Mouse (Mus musculus): ENCODE results near the gene Gm49337. TPM values are rescaled to one million over a fixed set of nuclear protein-coding genes. Genes with fewer than 3 reads are reported as not detected.
A peak's percentile ranks its signal among the peaks of the same experiment; 100 is the strongest.

Gm49337 gene
- polyA plus RNA-seq, 1 experiment = not detected

- WGBS = 25% methylated on average over 6 of the region's 6 CpGs
- Histone ChIP-seq H3K36me3 (ENCODE audit: control insufficient read depth, insufficient read depth, low read length) (peaks cover 16% of the 10 kb centered on the region), H3K27me3 (ENCODE audit: control insufficient read depth, insufficient read depth, low read length) (no peaks in the 10 kb centered on the region), H3K4me1 (ENCODE audit: control insufficient read depth, insufficient read depth, insufficient read length, low read length) (peaks cover 3% of the 10 kb centered on the region; the same call in 1 of the 2 replicates), H3K4me3 (ENCODE audit: low read depth, low read length) (peak overlapping the region; percentile 92), H3K27ac (ENCODE audit: insufficient read depth, low read depth, low read length) (peak overlapping the region; percentile 74)
- no peak for TF ChIP-seq CTCF (IDR thresholded peaks at IDR 0.05; ENCODE audit: extremely low read depth, insufficient read length, insufficient replicate concordance, low read depth, low read length)
- TF ChIP-seq POLR2A (IDR thresholded peaks at IDR 0.05; ENCODE audit: low read depth, low read length) = no peak
These were observed 23.4 kb upstream of the Gm49337 start for GRCm38 (mm10) chr4:116149812-116150155.

- Histone ChIP-seq H3K4me3 (ENCODE audit: low read depth, low read length) (peak overlapping the region; percentile 92), H3K4me1 (ENCODE audit: control insufficient read depth, insufficient read depth, insufficient read length, low read length) (peaks cover 3% of the 10 kb centered on the region; the same call in 1 of the 2 replicates), H3K27ac (ENCODE audit: insufficient read depth, low read depth, low read length) (peak overlapping the region; percentile 74), H3K27me3 (ENCODE audit: control insufficient read depth, insufficient read depth, low read length) (no peaks in the 10 kb centered on the region), H3K36me3 (ENCODE audit: control insufficient read depth, insufficient read depth, low read length) (peaks cover 21% of the 10 kb centered on the region)
- peak; percentile 84 for TF ChIP-seq POLR2A (IDR thresholded peaks at IDR 0.05; ENCODE audit: low read depth, low read length)
- no peak for TF ChIP-seq CTCF (IDR thresholded peaks at IDR 0.05; ENCODE audit: extremely low read depth, insufficient read length, insufficient replicate concordance, low read depth, low read length)
- under 1% methylated on average over 70 of the region's 73 CpGs for WGBS
These were observed 22.9 kb upstream of the Gm49337 start for GRCm38 (mm10) chr4:116150156-116150861.

GRCm38 (mm10) chr4:116150862-116151221 lies 22.3 kb upstream of the Gm49337 start:
- Histone ChIP-seq H3K27me3 (ENCODE audit: control insufficient read depth, insufficient read depth, low read length) (no peaks in the 10 kb centered on the region), H3K36me3 (ENCODE audit: control insufficient read depth, insufficient read depth, low read length) (peaks cover 27% of the 10 kb centered on the region), H3K4me1 (ENCODE audit: control insufficient read depth, insufficient read depth, insufficient read length, low read length) (peaks cover 3% of the 10 kb centered on the region; the same call in 1 of the 2 replicates), H3K27ac (ENCODE audit: insufficient read depth, low read depth, low read length) (0 out of 2 replicates have a peak overlapping the region, but pooled peaks have one; percentile 0), H3K4me3 (ENCODE audit: low read depth, low read length) (peak overlapping the region; percentile 68)
- 9% methylated on average over 4 of the region's 4 CpGs for WGBS
- TF ChIP-seq POLR2A (IDR thresholded peaks at IDR 0.05; ENCODE audit: low read depth, low read length) (no peak), CTCF (IDR thresholded peaks at IDR 0.05; ENCODE audit: extremely low read depth, insufficient read length, insufficient replicate concordance, low read depth, low read length) (no peak)

- TF ChIP-seq CTCF (IDR thresholded peaks at IDR 0.05; ENCODE audit: extremely low read depth, insufficient read length, insufficient replicate concordance, low read depth, low read length) (no peak), POLR2A (IDR thresholded peaks at IDR 0.05; ENCODE audit: low read depth, low read length) (no peak)
- Histone ChIP-seq H3K4me1 (ENCODE audit: control insufficient read depth, insufficient read depth, insufficient read length, low read length) (peaks cover 3% of the 10 kb centered on the region; the same call in 1 of the 2 replicates), H3K36me3 (ENCODE audit: control insufficient read depth, insufficient read depth, low read length) (peaks cover 30% of the 10 kb centered on the region), H3K4me3 (ENCODE audit: low read depth, low read length) (peak within 1 kb of the TSS; percentile 92), H3K27ac (ENCODE audit: insufficient read depth, low read depth, low read length) (peak within 1 kb of the TSS; percentile 74), H3K27me3 (ENCODE audit: control insufficient read depth, insufficient read depth, low read length) (no peaks in the 10 kb centered on the region)
- WGBS = 52% methylated on average over 6 of the region's 6 CpGs
These were observed 21.9 kb upstream of the Gm49337 start, which contains the start of gene Lurap1 for GRCm38 (mm10) chr4:116151238-116151637. Gene Lurap1 (minus strand): TSS chr4:116151338.

GRCm38 (mm10) chr4:116152702-116153101 lies 20.5 kb upstream of the Gm49337 start:
- Histone ChIP-seq H3K27me3 (ENCODE audit: control insufficient read depth, insufficient read depth, low read length) (no peaks in the 10 kb centered on the region), H3K4me3 (ENCODE audit: low read depth, low read length) (no peak overlapping the region), H3K36me3 (ENCODE audit: control insufficient read depth, insufficient read depth, low read length) (peaks cover 35% of the 10 kb centered on the region), H3K27ac (ENCODE audit: insufficient read depth, low read depth, low read length) (no peak overlapping the region), H3K4me1 (ENCODE audit: control insufficient read depth, insufficient read depth, insufficient read length, low read length) (peaks cover 3% of the 10 kb centered on the region; the same call in 1 of the 2 replicates)
- no peak for TF ChIP-seq POLR2A (IDR thresholded peaks at IDR 0.05; ENCODE audit: low read depth, low read length)
- TF ChIP-seq CTCF (IDR thresholded peaks at IDR 0.05; ENCODE audit: extremely low read depth, insufficient read length, insufficient replicate concordance, low read depth, low read length) = no peak
- WGBS = 94% methylated on average over 15 of the region's 15 CpGs

GRCm38 (mm10) chr4:116157882-116158281 lies 15.3 kb upstream of the Gm49337 start:
- TF ChIP-seq POLR2A (IDR thresholded peaks at IDR 0.05; ENCODE audit: low read depth, low read length) (no peak), CTCF (IDR thresholded peaks at IDR 0.05; ENCODE audit: extremely low read depth, insufficient read length, insufficient replicate concordance, low read depth, low read length) (no peak)
- WGBS = 86% methylated on average over 2 of the region's 2 CpGs
- Histone ChIP-seq H3K36me3 (ENCODE audit: control insufficient read depth, insufficient read depth, low read length) (peaks cover 48% of the 10 kb centered on the region), H3K27ac (ENCODE audit: insufficient read depth, low read depth, low read length) (no peak overlapping the region), H3K4me3 (ENCODE audit: low read depth, low read length) (no peak overlapping the region), H3K27me3 (ENCODE audit: control insufficient read depth, insufficient read depth, low read length) (no peaks in the 10 kb centered on the region), H3K4me1 (ENCODE audit: control insufficient read depth, insufficient read depth, insufficient read length, low read length) (peaks cover 2% of the 10 kb centered on the region; the same call in 1 of the 2 replicates)

- no peak for TF ChIP-seq POLR2A (IDR thresholded peaks at IDR 0.05; ENCODE audit: low read depth, low read length)
- no peak for TF ChIP-seq CTCF (IDR thresholded peaks at IDR 0.05; ENCODE audit: extremely low read depth, insufficient read length, insufficient replicate concordance, low read depth, low read length)
- Histone ChIP-seq H3K4me3 (ENCODE audit: low read depth, low read length) (no peak overlapping the region), H3K27ac (ENCODE audit: insufficient read depth, low read depth, low read length) (no peak overlapping the region), H3K36me3 (ENCODE audit: control insufficient read depth, insufficient read depth, low read length) (peaks cover 36% of the 10 kb centered on the region), H3K27me3 (ENCODE audit: control insufficient read depth, insufficient read depth, low read length) (no peaks in the 10 kb centered on the region), H3K4me1 (ENCODE audit: control insufficient read depth, insufficient read depth, insufficient read length, low read length) (peaks cover 11% of the 10 kb centered on the region; the same call in 1 of the 2 replicates)
- WGBS = 56% methylated on average over 3 of the region's 3 CpGs
These were observed 13.3 kb upstream of the Gm49337 start for GRCm38 (mm10) chr4:116159912-116160311.

Data from small intestine, adult 2 months (tissue).